ENCODE assay signal across 12 mouse cellular contexts in genomic region chr2:133346789-133347424, GRCm38 (mm10).
DNase-seq lines count a peak whose midpoint lies in the region; ATAC-seq and TF ChIP-seq lines count a peak whose summit lies in the region.
"Had no signal": no experiment of that assay in that cellular context is flagged by ENCODE, and none has a peak within 500 bp of the region (broad histone marks: within the 10 kb centered on the region; RNA-seq: fewer than 3 reads in every experiment).

No protein-coding gene starts in this region.

- no peaks in the 10 kb centered on the region for H3K9me3 ChIP-seq in embryonic facial prominence, embryonic 12.5 days
- H3K9me3 ChIP-seq in hindbrain, embryonic 15.5 days, result no peaks in the 10 kb centered on the region
- no peaks in the 10 kb centered on the region for H3K9me3 ChIP-seq in neural tube, embryonic 15.5 days (replicated peaks)
- H3K9me3 ChIP-seq: embryonic facial prominence, embryonic 13.5 days; heart, embryonic 15.5 days; neural tube, embryonic 13.5 days had no signal

- 0 out of 2 replicates have a peak, but pooled peaks have one; percentile 56 for ATAC-seq in embryonic facial prominence, embryonic 12.5 days (ENCODE audit: insufficient number of reproducible peaks, insufficient read depth, low FRiP score, low TSS enrichment)
- ATAC-seq in hindbrain, embryonic 15.5 days (ENCODE audit: low FRiP score, low read depth), result peak; percentile 45; the same call in 1 of the 2 replicates
- ATAC-seq in neural tube, embryonic 15.5 days (ENCODE audit: low FRiP score), result peak; percentile 45; the same call in 1 of the 2 replicates

- no peak overlapping the region for H3K4me3 ChIP-seq in embryonic facial prominence, embryonic 12.5 days
- H3K4me3 ChIP-seq in hindbrain, embryonic 15.5 days, result no peak overlapping the region
- no peak overlapping the region for H3K4me3 ChIP-seq in neural tube, embryonic 15.5 days (replicated peaks)
- H3K4me3 ChIP-seq in layer of hippocampus, adult 2 months, result no peak overlapping the region
- H3K4me3 ChIP-seq: embryonic facial prominence, embryonic 13.5 days; heart, embryonic 15.5 days; neural tube, embryonic 13.5 days had no signal

- TF ChIP-seq CTCF in layer of hippocampus, adult 2 months (conservative IDR thresholded peaks at IDR 0.05), result no peak

- H3K9ac ChIP-seq in embryonic facial prominence, embryonic 12.5 days, result no peak overlapping the region
- H3K9ac ChIP-seq in hindbrain, embryonic 15.5 days, result no peak overlapping the region
- no peak overlapping the region for H3K9ac ChIP-seq in neural tube, embryonic 15.5 days (replicated peaks)
- H3K9ac ChIP-seq: embryonic facial prominence, embryonic 13.5 days; heart, embryonic 15.5 days; liver, embryonic 14.5 days; neural tube, embryonic 13.5 days had no signal

- no peaks in the 10 kb centered on the region for H3K36me3 ChIP-seq in embryonic facial prominence, embryonic 12.5 days
- no peaks in the 10 kb centered on the region for H3K36me3 ChIP-seq in hindbrain, embryonic 15.5 days
- no peaks in the 10 kb centered on the region for H3K36me3 ChIP-seq in neural tube, embryonic 15.5 days
- H3K36me3 ChIP-seq: embryonic facial prominence, embryonic 13.5 days; heart, embryonic 15.5 days; neural tube, embryonic 13.5 days had no signal

- peak; percentile 5 for DNase-seq in lung, postnatal 10 days
- no peak for DNase-seq in lung, postnatal 25 days (ENCODE audit: low spot score)
- no peak for DNase-seq in layer of hippocampus, adult 2 months (ENCODE audit: low spot score in 2 of 2)
- DNase-seq in liver, result no peak
- DNase-seq in cerebellum, adult 8-10 months, result no peak

- no peaks in the 10 kb centered on the region for H3K27me3 ChIP-seq in embryonic facial prominence, embryonic 12.5 days
- H3K27me3 ChIP-seq in hindbrain, embryonic 15.5 days, result 0 out of 2 replicates have a peak, but pooled peaks cover 16% of the 10 kb centered on the region
- H3K27me3 ChIP-seq in neural tube, embryonic 15.5 days (replicated peaks), result no peaks in the 10 kb centered on the region
- H3K27me3 ChIP-seq: embryonic facial prominence, embryonic 13.5 days; heart, embryonic 15.5 days; neural tube, embryonic 13.5 days had no signal

- 21% methylated on average over 4 of the region's 4 CpGs for WGBS in embryonic facial prominence, embryonic 12.5 days
- WGBS in hindbrain, embryonic 15.5 days, result 6% methylated on average over 4 of the region's 4 CpGs
- WGBS in neural tube, embryonic 15.5 days, result 6% methylated on average over 4 of the region's 4 CpGs

- H3K4me2 ChIP-seq in embryonic facial prominence, embryonic 12.5 days (replicated peaks), result no peak overlapping the region
- no peak overlapping the region for H3K4me2 ChIP-seq in hindbrain, embryonic 15.5 days
- H3K4me2 ChIP-seq in neural tube, embryonic 15.5 days, result no peak overlapping the region
- H3K4me2 ChIP-seq: heart, embryonic 15.5 days; neural tube, embryonic 13.5 days had no signal

- peaks cover 9% of the 10 kb centered on the region for H3K4me1 ChIP-seq in embryonic facial prominence, embryonic 12.5 days
- peaks cover 7% of the 10 kb centered on the region; the same call in 1 of the 2 replicates for H3K4me1 ChIP-seq in hindbrain, embryonic 15.5 days (replicated peaks)
- 0 out of 2 replicates have a peak, but pooled peaks cover 6% of the 10 kb centered on the region for H3K4me1 ChIP-seq in neural tube, embryonic 15.5 days
- H3K4me1 ChIP-seq: heart, embryonic 15.5 days had no signal

- H3K27ac ChIP-seq in embryonic facial prominence, embryonic 12.5 days, result 0 out of 2 replicates have a peak overlapping the region, but pooled peaks have one; percentile 8
- no peak overlapping the region for H3K27ac ChIP-seq in hindbrain, embryonic 15.5 days (replicated peaks)
- no peak overlapping the region for H3K27ac ChIP-seq in neural tube, embryonic 15.5 days (replicated peaks)
- no peak overlapping the region for H3K27ac ChIP-seq in layer of hippocampus, adult 2 months
- H3K27ac ChIP-seq: embryonic facial prominence, embryonic 13.5 days; heart, embryonic 15.5 days; liver, embryonic 14.5 days; neural tube, embryonic 13.5 days had no signal
